Mouse (Mus musculus): ENCODE measurements around the gene Hoxc9.

The Hoxc9 gene

DNA sequence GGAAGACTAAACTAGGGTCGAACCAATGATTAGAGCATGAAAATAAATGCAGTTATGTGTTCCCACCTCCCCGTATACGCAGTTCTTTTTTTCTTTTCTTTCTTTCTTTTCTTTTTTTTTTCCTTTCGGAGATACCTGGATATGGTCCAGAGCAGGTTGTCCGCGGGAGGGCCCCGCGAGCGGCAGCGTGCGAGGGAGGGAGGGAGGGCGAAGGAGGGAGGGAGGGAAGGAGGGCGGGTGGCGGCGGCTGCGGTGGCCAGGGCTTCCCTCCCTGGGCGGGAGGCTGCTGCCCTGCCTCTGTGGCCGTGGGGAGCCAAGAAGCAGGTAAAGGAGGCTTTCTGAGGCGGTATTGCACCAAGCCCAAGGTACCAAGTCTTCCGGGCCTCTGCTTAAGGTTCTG is at the start of gene Hoxc9:
Gene Hoxc9, plus strand, starts transcription at position 269 of the 400 bp plus-strand sequence.
- ChIA-PET CTCF (interaction anchor here in 3 of 4 experiments (1.2 to 7.4 kb wide), 8 partner anchors 9 to 339 kb away, joined by 3 to 50 read pairs (median 4); partner anchors contain the start of genes Hoxc10 (in 3 of the 3) and Hoxc5 (in 3 of the 3)), POLR2A (interaction anchor here in 3 of 4 experiments (0.6 to 2.0 kb wide), 11 partner anchors 9 to 215 kb away, joined by 3 to 9 read pairs (median 4); partner anchors contain the start of genes Hoxc10 (in 1 of the 3), Hoxc11 (in 1 of the 3), Hoxc5 (in 1 of the 3) and Hoxc8 (in 1 of the 3))

DNA sequence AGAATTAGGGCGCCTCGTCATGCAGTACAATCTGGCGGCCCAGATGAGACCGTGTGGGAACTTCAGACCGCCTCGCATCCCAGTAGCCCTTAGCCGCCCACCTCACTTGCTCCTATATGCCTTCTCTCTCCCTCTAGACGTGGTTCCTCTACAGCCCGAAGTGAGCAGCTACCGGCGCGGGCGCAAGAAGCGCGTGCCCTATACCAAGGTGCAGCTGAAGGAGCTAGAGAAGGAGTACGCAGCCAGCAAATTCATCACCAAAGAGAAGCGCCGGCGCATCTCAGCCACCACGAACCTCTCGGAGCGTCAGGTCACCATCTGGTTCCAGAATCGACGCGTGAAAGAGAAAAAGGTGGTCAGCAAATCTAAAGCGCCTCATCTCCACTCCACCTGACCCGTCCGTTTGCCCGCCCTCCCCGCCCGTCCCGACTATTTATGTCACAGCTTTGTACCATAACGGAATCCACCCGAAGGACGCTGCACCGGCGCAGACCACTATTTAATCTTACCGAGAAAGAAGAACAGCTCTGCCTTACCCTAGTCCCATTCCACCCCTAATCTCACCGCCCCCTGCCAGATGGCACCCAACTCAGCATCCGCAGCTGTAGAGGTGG is 49.1 kb upstream of the Hoxc9 start:
- ChIA-PET CTCF (interaction anchor here in 1 of 4 experiments (1.2 kb wide), 1 partner anchor 166 kb away, joined by 5 read pairs; no protein-coding TSS in a partner anchor), POLR2A (interaction anchor here in 3 of 4 experiments (0.6 to 12.9 kb wide), 12 partner anchors 9 to 159 kb away, joined by 3 to 268 read pairs (median 6); partner anchors contain the start of gene Hoxc12 (in 1 of the 3))

DNA sequence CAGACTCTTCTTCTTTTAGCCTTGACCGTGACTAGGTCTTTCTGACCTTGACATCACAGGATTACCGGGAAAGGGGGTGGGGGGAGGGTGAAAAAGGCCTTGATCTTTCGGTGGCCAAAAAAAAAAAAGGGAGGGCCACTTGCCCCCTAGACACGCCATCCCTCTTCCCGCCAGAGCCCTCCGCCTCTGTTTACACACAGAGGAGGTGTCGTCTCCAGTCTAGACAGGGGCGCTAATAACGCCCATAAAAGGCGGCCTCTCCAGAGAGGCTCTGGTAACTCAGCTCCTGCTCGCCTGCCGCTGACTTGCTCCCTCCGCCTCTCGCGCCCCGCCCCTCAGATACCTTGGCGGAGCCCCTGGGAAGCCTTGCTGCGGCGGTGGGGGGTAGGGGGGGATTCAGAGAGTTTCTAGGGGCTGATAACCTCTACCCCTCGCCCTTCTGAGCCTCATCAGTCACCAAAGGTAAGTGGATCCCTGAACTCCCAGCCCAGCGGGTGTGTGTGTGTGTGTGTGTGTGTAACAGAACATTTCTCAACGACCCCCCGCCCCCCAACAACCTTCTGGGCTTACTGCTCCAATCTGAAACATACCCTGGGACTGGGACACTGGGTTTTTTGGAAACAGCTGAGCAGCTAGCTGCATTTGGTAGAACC is 44.4 kb upstream of the Hoxc9 start:
- CTCF ChIA-PET = interaction anchor here (0.5 to 1.9 kb wide), 18 partner anchors 9 to 1521 kb away, joined by 3 to 10 read pairs (median 3); partner anchors contain the start of genes Hoxc10 (in 1 of the 4) and Hoxc13 (in 1 of the 4)
- POLR2A ChIA-PET = interaction anchor here (0.5 to 13.5 kb wide), 74 partner anchors 8 to 591 kb away, joined by 3 to 268 read pairs (median 4); partner anchors contain the start of genes Hoxc13 (in 3 of the 4), Hoxc10 (in 2 of the 4), Hoxc11 (in 2 of the 4) and Calcoco1 (in 1 of the 4)

DNA sequence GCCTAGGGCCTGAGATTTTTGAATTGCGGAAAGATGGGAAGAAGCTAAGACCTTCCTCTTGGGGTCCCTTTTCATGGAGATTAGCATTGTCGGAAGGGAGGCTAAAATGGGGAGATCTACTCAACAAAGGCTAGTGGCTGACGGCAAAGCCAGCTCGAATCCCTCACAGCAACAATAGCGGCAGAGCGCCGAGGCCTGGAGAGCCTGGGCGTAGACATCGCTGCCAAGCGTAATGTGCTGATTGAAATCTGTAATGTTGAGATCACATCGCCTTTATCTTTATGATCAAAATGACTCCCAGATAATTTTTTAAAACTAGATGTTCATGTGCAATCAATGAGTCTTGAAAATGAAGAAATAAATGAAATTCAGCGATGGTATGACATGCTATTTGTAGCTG is 41.8 kb upstream of the Hoxc9 start:
- ChIA-PET POLR2A (interaction anchor here (0.5 to 13.5 kb wide), 26 partner anchors 7 to 1665 kb away, joined by 3 to 268 read pairs (median 4); partner anchors contain the start of genes Hoxc13 (in 3 of the 4), Calcoco1 (in 1 of the 4), Hoxc11 (in 1 of the 4) and Sp1 (in 1 of the 4)), CTCF (interaction anchor here in 3 of 4 experiments (0.6 to 2.0 kb wide), 8 partner anchors 9 to 249 kb away, joined by 3 to 11 read pairs (median 6); partner anchors contain the start of gene Hoxc13 (in 1 of the 3))

DNA sequence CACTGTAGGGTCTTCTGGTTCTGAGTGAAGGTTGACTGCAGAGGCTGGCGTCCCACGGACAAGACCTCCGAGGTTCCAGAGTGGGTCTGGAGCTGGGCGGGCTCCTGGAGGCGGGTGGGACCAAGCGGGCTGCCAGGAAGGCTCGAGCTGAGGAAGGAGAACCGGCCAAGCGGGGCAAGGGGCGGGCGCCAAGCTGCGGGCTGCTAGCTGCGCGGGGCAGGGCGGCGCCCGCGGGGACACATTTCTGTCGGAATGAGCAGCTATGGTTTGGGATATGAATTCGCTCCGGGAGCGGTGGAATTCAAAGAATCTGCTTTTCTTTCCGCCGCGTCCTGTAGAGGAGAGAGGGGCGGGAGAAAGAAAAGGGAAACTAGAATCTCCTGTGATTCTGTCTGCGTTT is 41.3 kb upstream of the Hoxc9 start:
- CTCF ChIA-PET = interaction anchor here (0.6 to 2.0 kb wide), 10 partner anchors 8 to 973 kb away, joined by 3 to 11 read pairs (median 6); partner anchors contain the start of gene Hoxc13 (in 1 of the 4)
- POLR2A ChIA-PET = interaction anchor here (0.5 to 13.5 kb wide), 27 partner anchors 6 to 1665 kb away, joined by 3 to 268 read pairs (median 4); partner anchors contain the start of genes Hoxc13 (in 3 of the 4), Calcoco1 (in 1 of the 4), Hoxc11 (in 1 of the 4) and Sp1 (in 1 of the 4)

DNA sequence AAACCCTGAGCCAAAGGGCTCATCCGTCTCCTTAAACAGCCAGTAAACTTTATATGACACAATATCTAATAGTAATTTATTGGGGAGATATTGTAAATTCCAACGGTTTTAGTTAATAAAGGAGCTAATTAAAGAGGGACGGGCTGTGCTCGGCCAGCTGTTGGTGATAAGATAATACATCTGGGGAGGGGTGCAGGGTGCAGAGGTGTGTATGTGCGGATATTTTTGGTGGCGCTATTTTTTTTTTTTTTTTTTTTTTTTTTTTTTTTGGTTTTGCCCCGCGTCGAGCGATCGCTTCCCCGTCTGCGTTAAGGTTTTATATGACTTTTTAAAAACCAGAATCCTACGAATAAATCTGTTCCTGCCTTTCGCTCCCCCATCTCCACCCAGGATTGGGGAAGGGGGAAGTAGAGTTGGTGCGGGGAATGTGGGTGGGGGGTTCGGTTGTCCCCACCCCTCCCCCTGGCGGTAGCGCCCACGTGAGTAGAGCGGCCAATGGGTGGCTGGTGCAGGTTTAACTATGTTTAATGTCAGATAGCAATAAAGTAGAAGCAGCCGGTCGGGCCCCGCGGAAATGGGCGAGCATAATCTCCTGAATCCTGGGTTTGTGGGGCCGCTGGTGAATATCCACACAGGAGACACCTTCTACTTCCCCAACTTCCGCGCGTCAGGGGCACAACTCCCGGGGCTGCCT is 39.8 kb upstream of the Hoxc9 start, which contains the start of gene Hoxc12:
Gene Hoxc12, plus strand, starts transcription at position 479 of the 694 bp plus-strand sequence.
- ChIA-PET POLR2A (interaction anchor here in 2 of 4 experiments (0.6 to 13.5 kb wide), 11 partner anchors 9 to 245 kb away, joined by 3 to 268 read pairs (median 4); partner anchors contain the start of gene Hoxc13 (in 2 of the 2)), CTCF (interaction anchor here in 1 of 4 experiments (1.0 to 1.2 kb wide), 2 partner anchors 199 to 232 kb away, joined by 3 to 4 read pairs; no protein-coding TSS in a partner anchor)

DNA sequence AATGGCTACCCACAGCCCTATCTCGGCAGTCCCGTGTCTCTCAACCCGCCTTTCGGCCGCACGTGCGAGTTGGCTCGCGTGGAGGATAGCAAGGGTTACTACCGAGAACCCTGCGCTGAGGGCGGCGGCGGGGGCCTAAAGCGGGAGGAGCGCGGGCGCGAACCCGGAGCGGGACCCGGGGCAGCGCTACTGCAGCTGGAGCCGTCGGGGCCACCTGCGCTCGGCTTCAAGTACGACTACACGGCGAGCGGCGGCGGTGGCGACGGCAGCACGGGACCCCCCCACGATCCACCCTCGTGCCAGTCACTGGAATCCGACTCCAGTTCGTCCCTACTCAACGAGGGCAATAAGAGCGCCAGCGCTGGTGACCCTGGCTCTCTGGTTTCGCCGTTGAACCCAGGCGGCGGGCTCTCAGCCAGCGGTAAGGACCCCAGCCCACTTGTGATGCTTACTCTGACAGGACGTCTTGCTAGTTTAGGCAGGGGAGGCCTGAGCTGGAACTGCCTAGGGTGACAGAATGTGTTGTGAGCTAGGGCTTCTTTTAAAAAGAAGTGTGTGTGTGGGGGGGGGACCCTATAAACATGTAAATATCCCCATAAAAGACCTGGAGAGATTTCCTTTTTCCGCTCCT is 39.1 kb upstream of the Hoxc9 start:
- ChIA-PET CTCF (interaction anchor here in 1 of 4 experiments (1.2 kb wide), 1 partner anchor 232 kb away, joined by 3 read pairs; no protein-coding TSS in a partner anchor), POLR2A (interaction anchor here in 3 of 4 experiments (0.6 to 13.5 kb wide), 13 partner anchors 10 to 216 kb away, joined by 3 to 268 read pairs (median 5); partner anchors contain the start of genes Hoxc13 (in 2 of the 3) and Hoxc10 (in 1 of the 3))

DNA sequence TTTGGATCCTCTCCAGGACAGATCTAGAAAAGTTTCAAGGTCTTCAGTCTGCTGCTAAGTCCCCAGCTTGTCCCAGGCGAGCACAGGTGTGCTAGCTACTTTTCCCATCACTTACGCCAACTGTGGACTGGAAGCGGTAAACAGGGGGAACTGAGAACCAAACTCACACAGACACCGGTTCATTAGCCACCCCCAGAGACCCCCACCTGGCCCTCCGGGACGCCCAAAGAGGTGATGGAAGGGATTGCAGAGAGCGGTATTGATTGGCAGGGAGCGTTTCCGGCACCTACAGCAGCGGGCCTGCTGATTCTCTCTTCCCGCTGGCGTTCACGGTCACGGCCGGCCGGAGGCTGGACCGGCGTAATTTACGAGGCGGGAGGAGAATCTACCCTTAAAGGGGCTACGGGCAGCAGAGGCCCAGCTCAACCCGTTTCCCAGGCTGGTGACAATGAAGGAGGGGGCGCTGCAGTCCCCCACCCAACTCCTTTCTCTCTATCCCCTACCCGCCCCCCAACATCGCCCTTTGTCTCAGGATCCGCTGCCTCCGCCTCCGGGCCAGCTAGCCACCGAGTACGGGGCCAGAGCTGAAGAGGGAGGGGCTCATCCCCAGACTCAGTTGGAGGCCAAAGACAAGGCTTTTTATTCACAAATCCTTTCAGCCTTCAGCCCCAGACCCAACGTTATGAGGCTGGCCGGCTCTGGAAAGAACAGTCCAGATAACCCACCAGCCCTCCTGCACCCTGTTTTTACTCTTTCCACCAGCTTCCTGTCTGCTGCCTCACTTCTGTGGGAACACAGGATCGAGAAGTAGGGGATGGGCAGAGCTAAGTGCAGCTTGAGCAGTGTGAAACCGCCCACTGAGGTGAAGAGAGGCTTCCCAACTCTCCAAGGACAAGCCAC is 36.7 kb upstream of the Hoxc9 start:
- POLR2A ChIA-PET = interaction anchor here (0.6 to 13.5 kb wide), 35 partner anchors 7 to 300 kb away, joined by 3 to 268 read pairs (median 4); partner anchors contain the start of genes Hoxc13 (in 4 of the 4), Hoxc10 (in 2 of the 4), Cbx5 (in 1 of the 4) and Hoxc11 (in 1 of the 4)
- CTCF ChIA-PET = interaction anchor here in 3 of 4 experiments (0.6 to 1.8 kb wide), 9 partner anchors 19 to 238 kb away, joined by 3 to 7 read pairs (median 4); partner anchors contain the start of genes Hoxc10 (in 2 of the 3) and Hoxc13 (in 1 of the 3)

DNA sequence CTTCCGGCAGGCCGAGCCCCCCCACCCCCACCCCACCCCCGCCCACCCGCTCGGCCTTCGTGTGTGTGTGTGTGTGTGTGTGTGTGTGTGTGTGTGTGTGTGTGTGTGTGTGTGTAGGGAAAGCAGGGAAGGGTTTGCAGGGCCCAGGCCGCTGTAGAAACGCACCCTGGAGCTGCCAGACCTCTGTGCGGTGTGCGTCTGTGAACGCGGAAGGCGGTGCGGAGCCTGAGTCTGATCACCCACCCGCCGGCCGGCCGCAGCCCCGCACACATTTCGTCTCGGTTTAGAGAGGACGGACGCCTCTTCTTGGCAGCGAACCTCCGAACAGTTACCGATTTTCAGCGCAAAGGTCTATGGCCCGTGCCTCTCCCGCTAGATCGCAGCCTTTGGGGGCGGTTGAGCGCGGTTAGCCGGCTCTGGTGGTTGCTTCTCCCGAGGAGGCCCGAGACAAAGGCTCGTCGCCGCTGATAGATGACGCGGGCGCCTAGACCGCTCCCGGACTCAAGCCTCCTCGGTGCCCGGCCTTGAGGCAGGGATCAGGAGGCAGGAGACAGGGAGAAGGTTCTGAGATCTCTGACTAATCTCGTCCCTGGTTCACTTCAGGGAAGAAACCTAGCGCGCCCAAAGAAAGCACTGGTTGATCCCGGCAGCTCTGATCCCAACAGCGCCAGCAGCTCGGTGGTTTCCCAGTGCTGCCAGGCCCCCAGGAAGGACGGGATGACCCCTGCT is 33.3 kb upstream of the Hoxc9 start:
- CTCF ChIA-PET = interaction anchor here (0.6 to 1.7 kb wide), 11 partner anchors 8 to 250 kb away, joined by 3 to 6 read pairs (median 3); no protein-coding TSS in a partner anchor

DNA sequence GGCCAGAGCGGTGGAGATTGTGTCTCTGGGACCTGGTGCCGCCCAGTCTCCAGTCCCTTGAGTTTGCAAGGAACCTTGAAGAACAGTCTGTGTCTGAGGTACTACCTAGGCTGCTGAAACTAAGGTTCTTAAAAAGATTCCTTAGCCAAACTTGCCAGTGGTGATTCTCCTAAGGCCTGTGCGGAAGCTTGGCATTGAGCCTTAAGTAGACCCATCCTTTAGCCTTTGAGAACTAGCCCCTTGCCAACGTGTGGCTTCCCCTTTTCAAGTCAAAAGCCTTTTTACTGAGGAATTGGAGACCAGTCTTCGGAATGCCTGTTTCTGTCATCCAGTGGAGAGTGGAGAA is 32.8 kb upstream of the Hoxc9 start:
- ChIA-PET POLR2A (interaction anchor here (1.0 to 13.5 kb wide), 12 partner anchors 8 to 227 kb away, joined by 3 to 268 read pairs (median 9); partner anchors contain the start of gene Hoxc13 (in 2 of the 4)), CTCF (interaction anchor here in 2 of 4 experiments (0.6 to 1.7 kb wide), 7 partner anchors 9 to 234 kb away, joined by 3 to 6 read pairs (median 3); no protein-coding TSS in a partner anchor)

More for the DNA sequence above, 33.3 kb upstream of the Hoxc9 start:
- POLR2A ChIA-PET = interaction anchor here (0.7 to 13.5 kb wide), 17 partner anchors 8 to 228 kb away, joined by 3 to 268 read pairs (median 6); partner anchors contain the start of genes Hoxc13 (in 2 of the 4), Hoxc10 (in 1 of the 4) and Hoxc11 (in 1 of the 4)

DNA sequence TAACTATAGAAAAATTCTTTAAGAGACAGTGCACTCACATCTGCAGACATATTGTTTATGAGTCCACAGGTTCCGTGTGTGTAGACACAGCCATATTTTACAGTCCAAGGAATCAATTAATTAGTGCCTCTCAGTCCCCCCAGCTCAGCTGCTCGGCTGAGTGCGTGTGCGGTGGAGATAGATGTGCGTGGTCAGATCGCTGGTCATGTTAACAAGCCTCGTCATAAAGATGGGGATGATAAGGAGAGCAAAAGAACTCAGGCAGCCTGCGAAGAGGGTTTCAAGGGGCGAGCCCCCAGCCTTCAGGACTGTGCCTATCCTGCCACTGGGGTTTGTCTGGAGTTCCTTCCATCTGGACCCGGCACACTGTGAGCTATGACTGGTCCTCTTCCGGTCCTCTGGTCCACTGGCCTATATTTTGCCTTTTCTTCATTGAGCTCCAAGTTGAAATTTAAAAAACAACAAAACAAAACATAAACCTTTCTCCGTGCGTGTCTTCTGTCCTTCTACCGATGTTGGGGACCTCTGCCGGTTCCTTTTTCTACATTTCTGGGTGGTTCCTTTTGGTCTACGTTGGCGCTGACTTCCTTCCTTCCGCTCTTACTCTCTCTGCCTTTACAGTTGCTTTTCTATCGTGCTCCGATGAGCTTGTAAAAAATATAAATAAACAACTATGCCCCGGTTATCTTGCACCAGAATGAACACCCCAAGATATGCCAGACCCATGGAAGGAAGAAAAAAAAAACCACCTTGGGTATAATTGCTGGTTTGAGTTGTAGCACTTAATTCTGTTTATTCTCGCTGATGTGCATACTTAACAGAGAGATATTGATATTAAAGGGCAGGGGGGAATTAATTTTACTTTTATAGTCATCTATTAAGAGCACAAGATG is 30.8 kb upstream of the Hoxc9 start:
- ChIA-PET POLR2A (interaction anchor here in 3 of 4 experiments (1.2 to 3.0 kb wide), 6 partner anchors 8 to 19 kb away, joined by 4 to 10 read pairs (median 8); no protein-coding TSS in a partner anchor), CTCF (interaction anchor here in 1 of 4 experiments (0.9 kb wide), 1 partner anchor 15 kb away, joined by 3 read pairs; no protein-coding TSS in a partner anchor)

DNA sequence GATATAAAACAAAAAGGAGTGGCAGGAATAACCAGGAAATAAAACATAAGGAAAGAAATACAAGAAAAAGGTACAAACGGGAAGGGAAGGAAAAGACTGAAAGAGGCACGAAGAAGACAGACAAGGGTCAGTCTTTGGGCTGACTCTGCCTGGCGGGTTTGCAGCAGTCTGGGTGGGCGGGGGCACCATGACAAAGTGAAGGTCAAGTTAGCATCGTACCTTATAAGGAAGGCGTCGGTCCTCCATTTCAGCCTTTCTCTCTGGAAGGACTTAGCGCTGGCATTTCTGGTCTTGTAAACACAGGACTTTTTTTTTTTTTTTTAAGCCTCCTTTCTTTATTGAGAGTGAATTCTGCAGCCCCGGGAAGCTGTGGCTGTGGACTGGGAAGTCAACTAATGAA is 29.0 kb upstream of the Hoxc9 start:
- ChIA-PET POLR2A (interaction anchor here in 2 of 4 experiments (0.7 to 1.5 kb wide), 3 partner anchors 16 to 122 kb away, joined by 3 to 6 read pairs (median 4); partner anchors contain the start of gene Hoxc10 (in 1 of the 2)), CTCF (interaction anchor here in 2 of 4 experiments (0.6 to 0.7 kb wide), 2 partner anchors 9 to 19 kb away, joined by 3 to 6 read pairs; partner anchors contain the start of gene Hoxc10 (in 1 of the 2))

DNA sequence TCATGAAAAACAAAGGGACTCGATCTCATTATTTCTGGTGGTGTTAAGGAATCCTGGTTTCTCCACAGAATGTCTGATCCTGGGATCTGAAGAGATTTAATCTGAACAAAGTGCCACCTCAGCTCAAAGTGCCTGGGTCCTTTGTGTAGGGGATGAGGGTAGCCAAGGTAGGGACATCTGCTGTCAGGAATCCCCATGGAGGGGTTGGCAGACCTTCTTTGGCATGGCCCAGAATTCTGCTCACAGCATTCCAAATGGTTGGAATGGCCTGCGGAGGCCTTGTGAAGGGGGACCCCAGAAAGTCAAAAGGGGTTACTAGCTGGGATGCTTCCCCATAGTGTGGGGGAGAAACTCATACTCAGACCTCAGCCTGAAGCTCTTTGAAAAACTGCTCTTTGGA is 27.4 kb upstream of the Hoxc9 start:
- POLR2A ChIA-PET = interaction anchor here in 3 of 4 experiments (0.6 to 6.6 kb wide), 8 partner anchors 9 to 32 kb away, joined by 3 to 71 read pairs (median 10); no protein-coding TSS in a partner anchor
- CTCF ChIA-PET = interaction anchor here (0.6 to 1.4 kb wide), 7 partner anchors 18 to 234 kb away, joined by 3 to 5 read pairs (median 3); partner anchors contain the start of genes Calcoco1 (in 1 of the 4), Hoxc10 (in 1 of the 4) and Hoxc13 (in 1 of the 4)

All from embryonic stem cell, embryonic (primary cell).